Mouse (Mus musculus) hindbrain, embryonic 11.5 days (tissue): Measurements from ENCODE around the gene H2afj. TPM values are rescaled to one million over a fixed set of nuclear protein-coding genes. Genes with fewer than 3 reads are reported as not detected.

Experiments
- ATAC-seq: fragments of 200-750 bp; cut with Nextera tagmentation; 2 replicates; pipeline ENCODE4 v1.8.0; 2017; ENCODE audit warnings: mild to moderate bottlenecking, moderate TSS enrichment, moderate library complexity; ENCODE audit not compliant: low FRiP score
- DNase-seq: peaks from one replicate; pipeline ENCODE4 v3.0.0-alpha.2; 2015; ENCODE audit warnings: low spot score
- H3K27ac ChIP-seq: fragments of 300-500 bp; sonication (generic); 2 replicates; pipeline ENCODE4 v1.5.1; 2014; ENCODE audit warnings: mild to moderate bottlenecking, low read depth, low read length
- H3K27me3 ChIP-seq: fragments of 300-500 bp; sonication (generic); 2 replicates; pipeline ENCODE4 v1.6.1; 2014; ENCODE audit warnings: mild to moderate bottlenecking, low read length, moderate library complexity, mixed read lengths; ENCODE audit not compliant: control insufficient read depth, insufficient read depth
- H3K36me3 ChIP-seq: fragments of 300-500 bp; sonication (generic); 2 replicates; pipeline ENCODE4 v1.6.1; 2014; ENCODE audit warnings: mild to moderate bottlenecking, low read length, moderate library complexity, mixed read lengths; ENCODE audit not compliant: control insufficient read depth, insufficient read depth
- H3K4me1 ChIP-seq: fragments of 300-500 bp; sonication (generic); replicated peaks from 2 replicates; pipeline ENCODE4 v1.6.1; 2014; ENCODE audit warnings: low read length, mixed read lengths; ENCODE audit not compliant: control insufficient read depth, insufficient read depth
- H3K4me2 ChIP-seq: fragments of 300-500 bp; sonication (generic); replicated peaks from 2 replicates; pipeline ENCODE4 v1.6.1; 2014; ENCODE audit warnings: mild to moderate bottlenecking, low read depth, low read length
- H3K4me3 ChIP-seq: fragments of 300-500 bp; sonication (generic); 2 replicates; pipeline ENCODE4 v1.5.1; 2014; ENCODE audit warnings: low read depth, low read length
- H3K9ac ChIP-seq: fragments of 300-500 bp; sonication (generic); 2 replicates; pipeline ENCODE4 v1.6.1; 2014; ENCODE audit warnings: low read depth, low read length
- H3K9me3 ChIP-seq: fragments of 300-500 bp; sonication (generic); 2 replicates; pipeline ENCODE4 v1.6.1; 2016; ENCODE audit warnings: low read length; ENCODE audit not compliant: control insufficient read depth
- WGBS: fragments of 180-500 bp; shearing (Covaris S2); extraction: QIAGEN DNeasy Blood & Tissue Kit; methylation state at CpG from one replicate; pipeline ENCODE4 v1.1.7; 2014; 5-methylcytosine and 5-hydroxymethylcytosine counted together
- polyA plus RNA-seq: library from polyadenylated mRNA; unstranded; fragments of >200 nt; fragmentation: Nextera tagmentation; extraction: Ambion mirVana; gene quantifications from 2 replicates; pipeline ENCODE4 v1.2.1, GENCODE M21; 2014

H2afj gene
- polyA plus RNA-seq, 1 experiment from 2014 or later = 100 TPM

GRCm38 (mm10) chr6:136847267-136847666 is 39.2 kb downstream of the H2afj start:
- no peak overlapping the region for H3K4me3 ChIP-seq
- no peak overlapping the region for H3K9ac ChIP-seq
- H3K9me3 ChIP-seq = no peaks in the 10 kb centered on the region
- WGBS = 89% methylated on average over 3 of the region's 3 CpGs
- ATAC-seq = no peak
- H3K4me2 ChIP-seq = no peak overlapping the region
- no peaks in the 10 kb centered on the region for H3K27me3 ChIP-seq
- H3K4me1 ChIP-seq = no peaks in the 10 kb centered on the region
- H3K27ac ChIP-seq = no peak overlapping the region
- DNase-seq = no peak
- no peaks in the 10 kb centered on the region for H3K36me3 ChIP-seq

DNA sequence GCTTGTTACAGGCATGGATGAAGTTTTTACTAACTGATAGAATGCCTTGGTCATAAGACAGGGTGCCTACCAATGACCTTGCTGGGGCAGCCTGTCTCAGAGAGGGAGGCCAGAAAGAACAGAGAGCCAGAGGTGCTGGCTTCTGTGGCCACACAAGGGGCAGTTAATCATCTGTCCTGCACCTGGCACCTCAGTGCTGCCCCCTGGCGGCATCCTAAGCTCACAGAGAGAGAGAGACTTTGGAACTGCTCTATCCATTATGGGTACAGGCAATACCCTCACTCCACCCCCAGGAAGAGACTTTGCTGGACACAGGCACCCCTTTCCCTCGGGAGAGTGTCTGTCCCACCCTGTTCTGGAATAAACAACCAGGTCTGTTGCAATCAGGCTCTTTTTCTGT is 39.7 kb downstream of the H2afj start:
- H3K27me3 ChIP-seq = no peaks in the 10 kb centered on the region
- H3K9me3 ChIP-seq = no peaks in the 10 kb centered on the region
- ATAC-seq (no peak), DNase-seq (peak; percentile 62)
- H3K4me1 ChIP-seq = no peaks in the 10 kb centered on the region
- H3K9ac ChIP-seq = no peak overlapping the region
- H3K4me3 ChIP-seq = no peak overlapping the region
- 28% methylated on average over 2 of the region's 2 CpGs for WGBS
- H3K27ac ChIP-seq = no peak overlapping the region
- H3K4me2 ChIP-seq = no peak overlapping the region
- no peaks in the 10 kb centered on the region for H3K36me3 ChIP-seq

DNA sequence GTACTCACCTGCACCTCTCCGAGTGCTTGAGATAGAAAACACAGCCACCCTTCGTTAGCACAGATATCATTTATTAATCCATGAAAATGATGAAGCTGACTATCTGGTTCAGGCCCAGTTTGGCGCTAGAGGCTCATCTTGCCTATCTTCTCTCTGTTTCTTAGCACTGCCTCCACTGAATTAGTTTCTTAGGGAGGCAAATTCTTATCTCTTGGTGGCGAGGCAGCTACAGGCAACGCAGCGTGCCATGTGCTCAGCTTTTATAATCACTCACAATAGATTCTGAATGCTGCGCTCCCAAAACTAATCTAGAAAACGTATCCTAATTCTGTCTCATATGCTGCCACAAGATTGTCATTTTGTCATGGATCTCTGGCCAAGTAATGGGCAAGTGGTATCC is 40.4 kb downstream of the H2afj start:
- H3K27ac ChIP-seq = no peak overlapping the region
- H3K9ac ChIP-seq = no peak overlapping the region
- 88% methylated on average over 8 of the region's 8 CpGs for WGBS
- H3K4me1 ChIP-seq = no peaks in the 10 kb centered on the region
- no peak for ATAC-seq
- no peak overlapping the region for H3K4me2 ChIP-seq
- no peaks in the 10 kb centered on the region for H3K36me3 ChIP-seq
- DNase-seq = no peak
- no peak overlapping the region for H3K4me3 ChIP-seq
- H3K27me3 ChIP-seq = no peaks in the 10 kb centered on the region
- H3K9me3 ChIP-seq = no peaks in the 10 kb centered on the region

DNA sequence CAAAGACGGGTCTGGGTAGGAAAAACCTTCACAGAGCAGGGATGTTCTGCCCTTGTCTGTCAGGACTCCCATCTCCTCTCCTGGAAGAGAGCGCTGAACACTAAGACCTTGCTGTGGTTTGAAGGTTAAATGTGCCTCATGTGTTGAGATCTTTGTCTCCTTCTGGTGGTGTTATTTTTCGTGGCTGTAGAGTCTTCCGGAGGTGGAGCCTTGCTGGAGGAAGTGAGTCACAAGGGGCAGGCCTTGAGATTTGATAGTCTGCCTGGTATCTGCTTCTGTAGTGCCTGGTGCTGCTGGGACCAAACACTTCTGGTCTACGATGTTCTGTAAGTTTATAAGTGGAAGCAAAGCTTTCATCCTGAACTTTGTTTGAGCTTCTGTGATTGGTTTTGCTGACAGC is 40.9 kb downstream of the H2afj start:
- no peaks in the 10 kb centered on the region for H3K36me3 ChIP-seq
- 87% methylated on average over 5 of the region's 5 CpGs for WGBS
- H3K27ac ChIP-seq = no peak overlapping the region
- no peaks in the 10 kb centered on the region for H3K9me3 ChIP-seq
- ATAC-seq (no peak), DNase-seq (no peak)
- no peak overlapping the region for H3K4me2 ChIP-seq
- no peak overlapping the region for H3K9ac ChIP-seq
- H3K4me1 ChIP-seq = no peaks in the 10 kb centered on the region
- H3K4me3 ChIP-seq = no peak overlapping the region
- no peaks in the 10 kb centered on the region for H3K27me3 ChIP-seq

DNA sequence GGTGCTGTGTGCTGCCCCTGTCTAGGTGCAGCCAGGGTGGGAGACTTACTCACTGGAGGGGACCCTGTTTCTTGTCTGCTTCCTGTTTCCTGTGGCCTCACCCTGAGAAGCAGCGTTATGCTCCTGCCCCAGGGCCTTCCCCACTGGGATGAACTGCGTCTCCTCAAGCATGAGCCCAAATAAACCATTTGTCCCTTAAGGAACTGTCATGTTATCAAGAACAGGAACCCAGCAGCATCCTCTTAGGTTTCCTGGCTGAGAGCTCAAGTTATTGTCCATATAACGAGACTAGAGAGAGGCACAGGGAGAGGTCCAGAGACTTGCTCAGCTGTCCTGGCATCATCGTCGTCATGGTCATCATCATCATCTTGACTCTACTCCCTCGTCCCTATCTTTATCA is 42.2 kb downstream of the H2afj start:
- Histone ChIP-seq H3K27ac (no peak overlapping the region), H3K4me1 (no peaks in the 10 kb centered on the region), H3K4me2 (no peak overlapping the region), H3K9me3 (no peaks in the 10 kb centered on the region), H3K36me3 (no peaks in the 10 kb centered on the region), H3K9ac (no peak overlapping the region), H3K4me3 (no peak overlapping the region), H3K27me3 (no peaks in the 10 kb centered on the region)
- DNase-seq = no peak
- 83% methylated on average over 6 of the region's 6 CpGs for WGBS
- ATAC-seq = no peak

GRCm38 (mm10) chr6:136852348-136852747 is 44.3 kb downstream of the H2afj start:
- H3K27ac ChIP-seq = no peak overlapping the region
- H3K9me3 ChIP-seq = no peaks in the 10 kb centered on the region
- no peak overlapping the region for H3K9ac ChIP-seq
- no peak for ATAC-seq
- WGBS = 89% methylated on average over 4 of the region's 4 CpGs
- no peak overlapping the region for H3K4me2 ChIP-seq
- no peaks in the 10 kb centered on the region for H3K27me3 ChIP-seq
- DNase-seq = no peak
- no peak overlapping the region for H3K4me3 ChIP-seq
- H3K4me1 ChIP-seq = no peaks in the 10 kb centered on the region
- no peaks in the 10 kb centered on the region for H3K36me3 ChIP-seq

DNA sequence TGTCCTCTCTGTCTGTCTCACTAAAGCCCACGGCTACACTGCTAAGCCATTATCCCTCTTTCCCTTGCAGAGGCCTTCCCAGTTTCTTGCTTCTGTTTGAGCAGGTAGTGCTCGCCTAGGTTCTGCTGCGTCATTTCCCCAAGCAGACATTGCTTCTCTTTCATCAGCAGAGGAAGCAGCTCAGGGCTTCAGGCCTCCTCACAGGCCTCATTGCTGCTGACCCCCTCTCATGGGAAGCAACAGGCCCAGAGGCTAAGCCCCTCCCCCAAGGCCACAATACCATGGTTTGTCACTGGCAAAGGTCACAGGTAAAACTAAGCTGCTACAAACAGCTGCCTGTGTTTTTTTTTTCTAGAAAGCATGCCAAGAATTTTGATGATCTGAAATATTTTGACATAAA is 44.7 kb downstream of the H2afj start:
- ATAC-seq (no peak), DNase-seq (peak; percentile 33)
- Histone ChIP-seq H3K4me2 (no peak overlapping the region), H3K36me3 (no peaks in the 10 kb centered on the region), H3K9me3 (no peaks in the 10 kb centered on the region), H3K4me3 (no peak overlapping the region), H3K9ac (no peak overlapping the region), H3K27ac (no peak overlapping the region), H3K4me1 (no peaks in the 10 kb centered on the region), H3K27me3 (no peaks in the 10 kb centered on the region)
- WGBS = 69% methylated on average over 3 of the region's 3 CpGs

DNA sequence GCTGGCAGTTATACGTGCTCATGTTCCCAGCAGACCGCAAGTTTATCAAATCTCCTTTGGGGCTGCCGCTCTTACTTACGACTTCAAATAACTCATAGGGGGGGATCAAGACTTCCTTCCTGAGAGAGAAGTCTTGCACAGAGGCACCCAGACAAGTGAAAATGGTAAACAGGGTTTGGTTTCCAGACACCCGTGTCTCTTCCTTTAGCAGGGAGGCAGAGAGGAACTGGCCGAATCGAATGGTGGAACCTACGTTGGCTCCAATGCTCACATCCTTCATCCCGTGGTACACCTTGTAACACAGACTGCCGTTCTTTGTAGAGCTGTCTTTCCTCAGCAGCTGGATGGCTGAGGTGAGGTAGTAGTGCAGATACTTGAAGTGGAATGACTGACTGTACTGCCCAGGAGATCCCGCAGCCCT is 46.3 kb downstream of the H2afj start:
- no peak overlapping the region for H3K27ac ChIP-seq
- ATAC-seq (no peak), DNase-seq (no peak)
- H3K4me2 ChIP-seq = no peak overlapping the region
- H3K36me3 ChIP-seq = no peaks in the 10 kb centered on the region
- no peaks in the 10 kb centered on the region for H3K4me1 ChIP-seq
- H3K9me3 ChIP-seq = no peaks in the 10 kb centered on the region
- H3K4me3 ChIP-seq = no peak overlapping the region
- 88% methylated on average over 11 of the region's 11 CpGs for WGBS
- H3K27me3 ChIP-seq = no peaks in the 10 kb centered on the region
- H3K9ac ChIP-seq = no peak overlapping the region

DNA sequence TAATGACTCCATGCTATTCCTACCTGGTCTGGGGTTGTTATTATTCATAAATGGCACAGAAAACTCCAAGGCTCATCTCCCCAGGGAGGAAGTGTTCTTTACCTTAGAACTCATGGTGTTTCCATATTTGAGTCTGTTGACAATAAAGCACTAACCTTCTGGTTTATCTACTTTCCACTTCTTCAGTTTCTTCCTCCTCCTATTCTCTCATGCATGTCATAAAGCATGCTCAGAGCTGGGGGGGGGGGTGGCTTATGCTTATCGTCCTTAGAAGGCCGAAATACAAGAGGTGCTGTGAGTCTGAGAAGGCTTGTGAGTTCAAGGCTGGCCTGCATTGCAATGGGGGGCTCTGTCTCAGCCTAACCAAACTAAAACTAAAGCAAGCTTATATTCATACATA is 47.1 kb downstream of the H2afj start:
- 89% methylated on average over 2 of the region's 2 CpGs for WGBS
- no peak for ATAC-seq
- DNase-seq = no peak
- H3K27ac ChIP-seq = no peak overlapping the region
- no peaks in the 10 kb centered on the region for H3K27me3 ChIP-seq
- no peak overlapping the region for H3K9ac ChIP-seq
- no peaks in the 10 kb centered on the region for H3K4me1 ChIP-seq
- no peaks in the 10 kb centered on the region for H3K9me3 ChIP-seq
- H3K36me3 ChIP-seq = no peaks in the 10 kb centered on the region
- no peak overlapping the region for H3K4me3 ChIP-seq
- H3K4me2 ChIP-seq = no peak overlapping the region
